Mouse (Mus musculus): ENCODE measurements around the gene Sh3gl1. TPM values are rescaled to one million over a fixed set of nuclear protein-coding genes. Genes with fewer than 3 reads are reported as not detected.

Gene Sh3gl1
- polyA plus RNA-seq, 1 experiment from 2014 or later = 116 TPM

- H3K9ac ChIP-seq = no peak overlapping the region
- H3K4me1 ChIP-seq = peaks cover 4% of the 10 kb centered on the region; the same call in 1 of the 2 replicates
- ATAC-seq = no peak
- no peaks in the 10 kb centered on the region for H3K27me3 ChIP-seq
- H3K36me3 ChIP-seq (ENCODE audit: poor library complexity, severe bottlenecking) = peaks cover 90% of the 10 kb centered on the region
- no peaks in the 10 kb centered on the region for H3K9me3 ChIP-seq (replicated peaks)
- H3K4me3 ChIP-seq = no peak overlapping the region
- H3K4me2 ChIP-seq = no peak overlapping the region
- 85% methylated on average over 8 of the region's 8 CpGs for WGBS
- no peak overlapping the region for H3K27ac ChIP-seq
Observed at GRCm38 (mm10) chr17:56016382-56016781, 20.1 kb downstream of the Sh3gl1 start.

GRCm38 (mm10) chr17:56015293-56015692 lies 21.1 kb downstream of the Sh3gl1 start:
- ATAC-seq = no peak
- H3K4me1 ChIP-seq = peaks cover 14% of the 10 kb centered on the region
- peaks cover 92% of the 10 kb centered on the region for H3K36me3 ChIP-seq (ENCODE audit: poor library complexity, severe bottlenecking)
- H3K9ac ChIP-seq = no peak overlapping the region
- WGBS = 95% methylated on average over 9 of the region's 9 CpGs
- H3K9me3 ChIP-seq (replicated peaks) = no peaks in the 10 kb centered on the region
- H3K4me2 ChIP-seq = no peak overlapping the region
- no peak overlapping the region for H3K4me3 ChIP-seq
- H3K27ac ChIP-seq = no peak overlapping the region
- no peaks in the 10 kb centered on the region for H3K27me3 ChIP-seq

GRCm38 (mm10) chr17:56011441-56011840 lies 25.0 kb downstream of the Sh3gl1 start:
- no peak overlapping the region for H3K4me3 ChIP-seq
- peaks cover 53% of the 10 kb centered on the region for H3K36me3 ChIP-seq (ENCODE audit: poor library complexity, severe bottlenecking)
- H3K4me1 ChIP-seq = peaks cover 25% of the 10 kb centered on the region
- peak overlapping the region; percentile 21; the same call in 1 of the 2 replicates for H3K9ac ChIP-seq
- no peaks in the 10 kb centered on the region for H3K27me3 ChIP-seq
- 89% methylated on average over 7 of the region's 7 CpGs for WGBS
- H3K27ac ChIP-seq = no peak overlapping the region
- peak overlapping the region; percentile 92; the same call in 1 of the 2 replicates for H3K4me2 ChIP-seq
- no peak for ATAC-seq
- H3K9me3 ChIP-seq (replicated peaks) = no peaks in the 10 kb centered on the region

GRCm38 (mm10) chr17:56010681-56011080 lies 25.8 kb downstream of the Sh3gl1 start:
- Histone ChIP-seq H3K4me2 (peak overlapping the region; percentile 92), H3K4me3 (peak overlapping the region; percentile 69), H3K27me3 (no peaks in the 10 kb centered on the region), H3K4me1 (peaks cover 25% of the 10 kb centered on the region), H3K27ac (no peak overlapping the region), H3K9me3 (replicated peaks) (no peaks in the 10 kb centered on the region), H3K36me3 (ENCODE audit: poor library complexity, severe bottlenecking) (peaks cover 45% of the 10 kb centered on the region), H3K9ac (peak overlapping the region; percentile 77; the same call in 1 of the 2 replicates)
- ATAC-seq = no peak
- 7% methylated on average over 9 of the region's 9 CpGs for WGBS

GRCm38 (mm10) chr17:56010255-56010654 lies 26.2 kb downstream of the Sh3gl1 start:
- WGBS = 71% methylated on average over 14 of the region's 14 CpGs

GRCm38 (mm10) chr17:56009962-56010240 lies 26.5 kb downstream of the Sh3gl1 start:
- Histone ChIP-seq H3K27me3 (0 out of 2 replicates have a peak, but pooled peaks cover 4% of the 10 kb centered on the region), H3K27ac (peak overlapping the region; percentile 95; the same call in 1 of the 2 replicates), H3K9me3 (replicated peaks) (no peaks in the 10 kb centered on the region), H3K4me2 (peak overlapping the region; percentile 92), H3K9ac (peak overlapping the region; percentile 77), H3K36me3 (ENCODE audit: poor library complexity, severe bottlenecking) (peaks cover 38% of the 10 kb centered on the region), H3K4me1 (peaks cover 25% of the 10 kb centered on the region), H3K4me3 (peak overlapping the region; percentile 69)
- 34% methylated on average over 2 of the region's 2 CpGs for WGBS
- ATAC-seq = no peak

More at GRCm38 (mm10) chr17:56010255-56010654, 26.2 kb downstream of the Sh3gl1 start:
- peaks cover 41% of the 10 kb centered on the region for H3K36me3 ChIP-seq (ENCODE audit: poor library complexity, severe bottlenecking)
- no peak for ATAC-seq
- peaks cover 25% of the 10 kb centered on the region for H3K4me1 ChIP-seq
- peak overlapping the region; percentile 77 for H3K9ac ChIP-seq
- H3K4me2 ChIP-seq = peak overlapping the region; percentile 92
- no peaks in the 10 kb centered on the region for H3K9me3 ChIP-seq (replicated peaks)
- H3K27ac ChIP-seq = no peak overlapping the region
- H3K27me3 ChIP-seq = 0 out of 2 replicates have a peak, but pooled peaks cover 3% of the 10 kb centered on the region
- peak overlapping the region; percentile 69 for H3K4me3 ChIP-seq

- Histone ChIP-seq H3K4me2 (peak overlapping the region; percentile 92), H3K36me3 (ENCODE audit: poor library complexity, severe bottlenecking) (peaks cover 33% of the 10 kb centered on the region), H3K9me3 (replicated peaks) (no peaks in the 10 kb centered on the region), H3K4me1 (peaks cover 25% of the 10 kb centered on the region), H3K4me3 (peak overlapping the region; percentile 69), H3K27me3 (0 out of 2 replicates have a peak, but pooled peaks cover 4% of the 10 kb centered on the region), H3K27ac (peak overlapping the region; percentile 95), H3K9ac (peak overlapping the region; percentile 77)
- ATAC-seq = peak; percentile 93
- 1% methylated on average over 61 of the region's 62 CpGs for WGBS
Observed at GRCm38 (mm10) chr17:56009088-56009961, 27.1 kb downstream of the Sh3gl1 start.

GRCm38 (mm10) chr17:56008356-56009087 lies 27.9 kb downstream of the Sh3gl1 start:
- Histone ChIP-seq H3K4me3 (peak overlapping the region; percentile 69), H3K4me1 (peaks cover 25% of the 10 kb centered on the region), H3K36me3 (ENCODE audit: poor library complexity, severe bottlenecking) (peaks cover 25% of the 10 kb centered on the region), H3K9me3 (replicated peaks) (no peaks in the 10 kb centered on the region), H3K4me2 (peak overlapping the region; percentile 92), H3K27ac (peak overlapping the region; percentile 95), H3K27me3 (0 out of 2 replicates have a peak, but pooled peaks cover 4% of the 10 kb centered on the region), H3K9ac (peak overlapping the region; percentile 77)
- WGBS = under 1% methylated on average over 21 of the region's 21 CpGs
- ATAC-seq = peak; percentile 96

- peaks cover 10% of the 10 kb centered on the region; the same call in 1 of the 2 replicates for H3K27me3 ChIP-seq
- no peak for ATAC-seq
- no peaks in the 10 kb centered on the region for H3K9me3 ChIP-seq (replicated peaks)
- H3K4me2 ChIP-seq = peak overlapping the region; percentile 92
- 35% methylated on average over 14 of the region's 14 CpGs for WGBS
- H3K9ac ChIP-seq = peak overlapping the region; percentile 52
- H3K36me3 ChIP-seq (ENCODE audit: poor library complexity, severe bottlenecking) = peaks cover 17% of the 10 kb centered on the region
- peaks cover 25% of the 10 kb centered on the region for H3K4me1 ChIP-seq
- peak overlapping the region; percentile 95 for H3K27ac ChIP-seq
- peak overlapping the region; percentile 69 for H3K4me3 ChIP-seq
Observed at GRCm38 (mm10) chr17:56007444-56008355, 28.7 kb downstream of the Sh3gl1 start.

GRCm38 (mm10) chr17:56006956-56007355 lies 29.5 kb downstream of the Sh3gl1 start:
- Histone ChIP-seq H3K4me3 (no peak overlapping the region), H3K9ac (no peak overlapping the region), H3K27ac (no peak overlapping the region), H3K36me3 (ENCODE audit: poor library complexity, severe bottlenecking) (peaks cover 10% of the 10 kb centered on the region), H3K4me1 (peaks cover 25% of the 10 kb centered on the region), H3K9me3 (replicated peaks) (no peaks in the 10 kb centered on the region), H3K27me3 (peaks cover 12% of the 10 kb centered on the region; the same call in 1 of the 2 replicates), H3K4me2 (no peak overlapping the region)
- no peak for ATAC-seq
- WGBS = 57% methylated on average over 10 of the region's 10 CpGs

GRCm38 (mm10) chr17:56005415-56006061 lies 30.9 kb downstream of the Sh3gl1 start, which contains the start of the genes Stap2 and Mpnd:
Gene Stap2, minus strand, starts transcription at chr17:56005584.
Gene Mpnd, plus strand, starts transcription at chr17:56005711.
- Histone ChIP-seq H3K27ac (no peak within 1 kb of the TSS), H3K4me1 (peaks cover 13% of the 10 kb centered on the region), H3K27me3 (peaks cover 18% of the 10 kb centered on the region), H3K9ac (no peak within 1 kb of the TSS), H3K4me3 (no peak within 1 kb of the TSS), H3K36me3 (ENCODE audit: poor library complexity, severe bottlenecking) (no peaks in the 10 kb centered on the region), H3K4me2 (no peak within 1 kb of the TSS), H3K9me3 (replicated peaks) (no peaks in the 10 kb centered on the region)
- ATAC-seq = no peak
- 48% methylated on average over 10 of the region's 13 CpGs for WGBS
